Mouse (Mus musculus) cerebellum, postnatal 14 days (tissue): ENCODE results near the gene Lin54.

Experiments
- DNase-seq, 2 experiments: peaks; one replicate each; pipeline ENCODE4 v3.0.0; 2021; ENCODE audit warnings: mixed read lengths in 2 of 2

Lin54 gene

GRCm38 (mm10) chr5:100415761-100416590 is 84.5 kb downstream of the Lin54 start, which contains the start of gene Sec31a:
TSS of gene Sec31a (minus strand) at chr5:100416234.
- DNase-seq, result peak; percentile 98 to 99

GRCm38 (mm10) chr5:100414474-100415196 is 85.8 kb downstream of the Lin54 start:
- DNase-seq, result no peak

- no peak for DNase-seq
Measured at GRCm38 (mm10) chr5:100412886-100413285, 87.6 kb downstream of the Lin54 start.

- DNase-seq, result no peak
Measured at GRCm38 (mm10) chr5:100410281-100410680, 90.2 kb downstream of the Lin54 start.

GRCm38 (mm10) chr5:100408485-100408884 is 92.0 kb downstream of the Lin54 start:
- DNase-seq, result no peak

GRCm38 (mm10) chr5:100396753-100397152 is 103.7 kb downstream of the Lin54 start:
- no peak for DNase-seq

- DNase-seq, result no peak
Measured at GRCm38 (mm10) chr5:100393681-100394080, 106.8 kb downstream of the Lin54 start.

GRCm38 (mm10) chr5:100392436-100392955 is 107.9 kb downstream of the Lin54 start:
- no peak for DNase-seq
